Mouse (Mus musculus) brain, embryonic 14.5 days (tissue): ENCODE data around the gene Rab37. TPM values are rescaled to one million over a fixed set of nuclear protein-coding genes. Genes with fewer than 3 reads are reported as not detected.

ENCODE experiments used
- DNase-seq: peaks from one replicate; pipeline ENCODE4 v3.0.0-alpha.2; 2011; ENCODE audit warnings: low read depth
- CTCF ChIP-seq: fragments of 200-500 bp; IDR thresholded peaks from 2 replicates; pipeline ENCODE4 v1.5.1; 2012; ENCODE audit warnings: inconsistent platforms, mild to moderate bottlenecking, moderate library complexity, borderline replicate concordance; ENCODE audit not compliant: insufficient read depth, insufficient read length; ENCODE audit errors: extremely low read depth
- POLR2A ChIP-seq: fragments of 200-500 bp; IDR thresholded peaks from 2 replicates; pipeline ENCODE4 v1.6.1; 2012; ENCODE audit warnings: mild to moderate bottlenecking, inconsistent platforms, borderline replicate concordance; ENCODE audit not compliant: poor library complexity, insufficient read depth, insufficient read length, severe bottlenecking; ENCODE audit errors: extremely low read depth
- polyA plus RNA-seq: library from polyadenylated mRNA; depleted of rRNA; stranded (reverse); fragments of >200 nt; gene quantifications from 2 replicates; pipeline ENCODE4 v1.2.3, GENCODE M21; 2012

The Rab37 gene
- polyA plus RNA-seq, 1 experiment: 0.89 TPM

DNA sequence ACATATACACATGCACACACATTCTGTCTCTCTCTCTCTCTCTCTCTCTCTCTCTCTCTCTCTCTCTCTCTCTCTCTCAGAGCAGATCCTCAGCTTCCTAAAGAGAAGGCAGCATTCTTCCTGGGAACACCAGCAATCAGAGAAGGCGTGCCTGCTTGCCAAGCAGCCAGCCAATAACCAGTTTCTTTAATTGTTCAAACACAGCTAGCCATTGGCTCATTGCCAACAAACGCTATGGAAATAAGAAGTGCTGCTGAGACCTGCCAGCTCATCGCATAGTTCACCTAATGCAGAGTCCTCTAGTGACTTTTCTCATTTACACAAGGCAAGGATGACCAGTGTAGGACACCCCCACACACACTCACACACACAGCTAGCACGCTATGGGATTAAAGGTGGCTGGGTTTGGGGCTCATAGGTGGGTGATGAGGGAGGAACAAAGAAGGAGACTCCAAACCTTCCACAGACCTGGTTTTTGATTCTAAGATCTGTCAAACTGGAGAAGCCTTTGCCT lies 16.2 kb downstream of the Rab37 start:
- DNase-seq: peak; percentile 93
- TF ChIP-seq POLR2A: no peak
- no peak for TF ChIP-seq CTCF

DNA sequence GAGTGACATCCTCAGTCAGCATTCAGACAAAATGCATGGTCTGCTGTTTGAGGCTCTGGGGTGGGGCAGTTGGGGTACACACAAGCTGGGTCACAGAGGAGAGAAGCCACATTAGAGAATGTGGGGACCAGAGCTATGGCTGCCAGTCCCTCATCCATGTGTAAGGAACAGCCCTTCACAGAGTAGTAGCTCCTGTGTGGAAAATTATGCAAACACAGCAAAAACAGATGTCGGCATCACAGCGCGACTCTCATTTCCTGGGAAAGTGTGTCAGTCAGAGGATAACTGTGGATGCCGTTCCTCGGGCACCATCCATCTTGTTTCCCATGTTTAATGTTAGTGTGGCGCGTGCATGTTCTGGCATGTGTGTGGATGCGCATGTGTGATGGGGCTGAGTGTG lies 16.9 kb downstream of the Rab37 start:
- no peak for DNase-seq

DNA sequence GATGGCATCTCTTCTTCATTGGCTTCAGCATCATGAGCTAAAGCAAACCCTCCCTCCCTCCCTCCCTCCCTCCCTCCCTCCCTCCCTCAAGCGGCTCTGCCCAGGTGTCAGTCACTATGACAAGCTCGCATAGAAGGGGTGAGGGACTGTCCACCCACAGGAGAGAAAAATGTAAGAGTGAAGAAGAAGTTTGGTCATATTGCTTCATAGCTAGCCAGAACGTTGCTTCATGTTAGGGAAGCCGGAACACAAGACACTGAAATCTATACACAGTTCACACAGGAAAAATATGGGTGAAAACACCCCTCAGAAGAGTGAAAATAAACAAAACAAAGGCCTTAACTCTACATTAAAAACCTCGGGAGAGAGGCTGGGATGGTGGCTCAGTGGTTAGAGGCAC lies 19.0 kb downstream of the Rab37 start:
- no peak for TF ChIP-seq POLR2A
- no peak for TF ChIP-seq CTCF
- DNase-seq: no peak

More for the DNA sequence above, 16.9 kb downstream of the Rab37 start:
- TF ChIP-seq POLR2A: no peak
- TF ChIP-seq CTCF: no peak

DNA sequence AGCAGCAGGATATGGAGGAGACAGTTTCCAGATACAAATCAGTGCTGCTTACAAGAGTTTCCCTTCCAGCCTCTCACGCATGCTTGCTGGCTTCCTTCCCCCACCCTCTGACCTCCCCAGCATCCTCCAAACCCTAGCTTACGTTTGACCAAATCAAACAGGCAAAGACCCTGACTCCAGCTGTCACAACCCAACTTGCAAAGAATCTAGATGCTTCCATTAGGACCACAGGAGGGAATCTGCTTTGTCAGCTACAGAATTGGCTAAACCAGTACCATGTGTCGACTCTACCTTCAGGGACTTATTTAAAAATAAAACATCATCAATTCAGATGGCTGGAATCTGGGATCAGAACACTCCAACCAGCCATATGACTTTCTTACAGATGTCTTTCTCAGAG lies 21.0 kb downstream of the Rab37 start:
- TF ChIP-seq POLR2A (no peak), CTCF (no peak)

DNA sequence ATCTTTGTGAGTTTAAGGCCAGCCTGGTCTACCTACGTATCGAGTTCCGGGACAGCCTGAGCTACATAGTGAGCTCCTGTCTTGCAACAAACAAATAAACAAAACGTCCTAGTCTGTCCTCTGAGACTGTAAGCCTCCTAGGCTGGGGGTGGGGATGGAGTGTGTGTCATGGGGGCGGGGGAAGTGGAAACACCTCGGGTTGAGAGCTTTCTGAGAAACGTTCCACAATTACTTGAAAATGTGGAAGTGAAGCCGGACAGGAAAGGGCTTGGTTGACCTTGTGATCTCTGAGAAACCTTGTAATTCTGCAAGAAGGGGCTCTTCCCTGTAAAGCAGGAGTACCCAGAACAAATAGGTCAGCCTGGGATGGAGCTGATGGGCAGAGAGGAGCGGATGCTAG lies 28.2 kb downstream of the Rab37 start:
- TF ChIP-seq CTCF (no peak), POLR2A (no peak)
- no peak for DNase-seq

More for the DNA sequence above, 21.0 kb downstream of the Rab37 start:
- DNase-seq: no peak

DNA sequence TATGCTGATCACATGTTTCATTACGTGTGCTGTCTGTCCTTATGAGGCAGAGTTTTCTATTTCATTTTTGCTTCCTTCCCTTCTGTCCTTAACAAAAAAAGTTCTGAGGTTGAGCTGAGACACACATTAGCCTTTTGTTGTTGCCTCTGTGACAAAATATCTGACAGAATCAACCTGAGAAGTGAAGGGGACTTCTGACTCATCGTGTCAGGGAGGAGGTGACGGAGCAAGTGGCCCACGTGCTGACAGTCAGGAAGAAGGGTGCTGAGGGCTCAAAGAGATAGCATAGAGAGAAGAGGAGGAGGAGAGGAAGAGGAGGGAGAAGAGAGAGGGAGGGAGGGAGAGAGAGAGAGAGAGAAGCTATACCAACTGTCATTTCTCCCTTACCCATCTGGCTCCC lies 37.3 kb downstream of the Rab37 start:
- DNase-seq: no peak
- no peak for TF ChIP-seq CTCF
- no peak for TF ChIP-seq POLR2A

DNA sequence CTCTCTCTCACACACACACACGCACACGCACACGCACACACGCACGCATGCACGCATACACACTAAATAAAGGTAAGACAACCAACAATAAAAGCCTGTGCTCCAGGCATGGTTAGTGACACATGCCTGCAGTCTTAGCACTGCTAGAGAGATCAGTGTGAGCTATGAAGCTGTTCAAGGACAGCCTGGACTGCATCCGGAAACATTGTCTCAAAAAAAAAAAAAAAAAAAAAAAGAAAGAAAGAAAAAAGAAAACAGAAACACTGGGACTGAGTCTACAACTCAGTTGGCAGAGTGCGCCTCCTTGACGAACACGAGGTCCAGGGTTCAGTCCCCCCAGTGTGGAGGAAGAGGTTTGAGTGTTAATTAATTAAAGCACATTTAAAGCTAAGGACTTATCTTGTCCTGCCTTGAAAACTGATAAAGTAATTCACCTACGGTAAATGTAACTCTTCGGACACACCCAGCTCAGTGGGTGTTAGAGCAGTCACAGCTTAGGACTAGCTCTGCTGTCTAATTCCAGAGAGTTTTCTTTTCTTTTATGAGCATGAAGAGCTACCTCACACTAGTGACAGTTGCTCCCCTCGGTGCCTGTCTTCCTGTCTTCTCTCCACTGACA lies 38.4 kb downstream of the Rab37 start:
- no peak for DNase-seq
- TF ChIP-seq POLR2A (no peak), CTCF (no peak)

DNA sequence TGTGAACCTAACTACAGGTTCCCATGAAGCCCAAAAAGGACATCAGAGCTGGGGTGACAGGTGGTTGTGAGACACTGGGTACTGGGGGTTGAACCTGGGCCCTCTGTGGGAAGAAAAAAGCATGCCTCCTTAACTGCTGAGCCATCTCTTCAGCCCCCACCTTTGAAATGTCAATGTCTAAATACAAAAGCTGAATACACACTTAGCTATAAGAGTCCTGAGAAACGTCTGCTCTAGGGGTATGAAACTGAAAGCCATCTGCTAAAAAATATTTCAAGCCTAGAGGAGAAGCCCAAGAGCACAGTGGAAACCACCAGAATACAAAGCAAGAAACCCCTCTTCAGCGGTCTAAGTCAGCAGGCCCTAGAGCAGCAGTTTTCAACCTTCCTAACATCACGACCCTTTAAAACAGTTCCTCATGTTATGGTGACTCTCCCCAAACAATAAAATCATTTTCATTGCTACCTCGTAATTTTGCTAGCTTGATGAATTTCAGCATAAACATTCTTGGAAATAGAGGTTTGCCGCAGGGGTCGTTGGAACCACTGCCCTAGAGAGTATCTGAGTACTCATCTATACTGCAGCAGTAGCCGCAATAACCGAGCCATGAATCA lies 40.6 kb downstream of the Rab37 start:
- no peak for DNase-seq
- TF ChIP-seq POLR2A: no peak
- TF ChIP-seq CTCF: no peak

DNA sequence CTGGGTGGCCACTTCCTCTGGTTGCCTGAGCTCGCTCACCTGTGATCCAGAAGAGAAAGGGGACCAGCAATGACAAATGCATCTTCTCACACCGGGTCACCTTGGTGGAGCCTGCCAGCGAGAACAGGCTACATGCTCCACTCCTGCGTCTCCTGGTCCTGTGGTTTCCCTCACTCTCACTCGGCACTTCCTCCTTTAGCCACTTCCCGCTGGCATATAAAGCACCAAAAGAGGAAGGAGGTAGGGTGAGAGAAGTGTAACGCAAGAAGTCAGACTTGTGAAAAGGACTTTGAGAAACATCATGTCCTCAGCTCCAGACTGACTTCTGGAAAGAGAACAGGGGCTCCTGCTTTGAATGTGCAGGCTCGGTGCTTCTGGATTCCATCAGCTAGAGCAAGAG lies 42.6 kb downstream of the Rab37 start, which contains the start of gene Cd300lf:
Gene Cd300lf, minus strand, starts transcription at position 193 of the 400 bp plus-strand sequence.
- DNase-seq: no peak
- TF ChIP-seq CTCF: no peak
- no peak for TF ChIP-seq POLR2A

DNA sequence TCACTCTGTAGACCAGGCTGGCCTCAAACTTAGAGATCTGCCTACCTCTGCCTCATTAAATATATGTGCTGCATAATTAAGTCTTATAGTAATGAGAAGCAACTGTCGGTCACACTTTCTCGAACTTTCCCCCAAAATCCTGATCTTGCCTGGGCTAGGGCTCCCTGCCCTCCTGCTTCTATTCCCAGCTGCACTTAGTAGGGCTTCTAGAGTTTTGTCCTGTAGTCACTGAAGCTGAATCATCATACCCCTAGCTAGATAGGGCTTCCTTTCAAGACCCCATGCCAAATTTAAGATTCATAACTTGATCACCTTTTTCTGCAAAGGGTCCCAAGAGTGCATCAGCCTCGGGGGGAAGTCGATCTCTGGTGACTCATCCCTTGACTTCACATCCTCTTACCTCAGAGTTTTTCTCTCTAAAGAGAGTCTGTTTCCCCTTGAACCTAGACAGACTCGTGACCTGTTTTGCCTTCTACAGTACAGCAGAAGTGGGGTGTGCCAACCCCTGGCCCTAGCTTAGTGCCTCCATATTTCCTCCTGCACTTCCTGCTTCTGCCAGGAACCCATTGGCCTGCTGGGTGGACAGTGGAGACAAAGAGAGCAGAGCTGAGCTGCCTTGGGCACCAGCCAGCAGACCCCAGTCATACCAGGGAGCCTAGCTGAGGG lies 47.5 kb downstream of the Rab37 start:
- no peak for DNase-seq
- no peak for TF ChIP-seq CTCF
- no peak for TF ChIP-seq POLR2A

DNA sequence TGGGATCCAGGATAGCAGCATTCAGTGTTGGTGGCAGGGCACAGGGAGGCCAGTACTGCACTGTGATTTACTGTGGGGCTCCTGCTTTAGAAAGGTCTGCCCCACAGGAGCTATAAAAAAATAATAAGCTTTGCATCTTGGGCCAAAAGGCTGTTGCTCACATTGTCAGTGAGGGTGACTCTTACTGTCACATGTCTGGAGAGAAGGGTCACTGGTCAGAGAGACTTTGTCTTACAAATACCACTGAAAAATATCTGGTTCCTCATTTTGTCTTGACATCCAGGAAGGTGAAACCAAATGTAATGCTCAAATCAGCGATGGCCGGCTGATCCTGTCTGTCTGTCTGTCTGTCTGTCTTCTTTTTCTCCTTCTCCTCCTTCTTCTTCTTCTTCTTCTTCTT lies 50.7 kb downstream of the Rab37 start:
- DNase-seq: no peak
- TF ChIP-seq CTCF: no peak
- TF ChIP-seq POLR2A: no peak

DNA sequence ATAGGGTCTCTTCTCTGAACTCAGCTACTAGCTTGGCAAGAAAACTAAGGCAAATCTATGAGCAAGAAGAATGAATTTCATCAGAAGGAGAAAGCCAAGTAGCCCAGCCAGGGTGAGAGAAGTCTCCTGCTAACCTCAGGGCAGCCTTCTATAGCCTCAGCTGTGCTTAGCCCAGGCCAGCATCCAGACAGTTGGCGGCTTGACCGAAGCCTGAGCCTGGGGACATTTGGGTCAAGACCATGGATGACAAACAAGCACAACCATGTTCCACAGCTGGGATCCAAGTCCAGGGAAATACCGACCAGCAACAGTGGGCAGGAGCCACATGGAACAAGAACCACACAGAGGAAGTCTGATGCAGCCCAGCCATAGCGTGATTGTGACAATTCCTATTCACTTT lies 56.6 kb downstream of the Rab37 start:
- no peak for DNase-seq
- no peak for TF ChIP-seq CTCF
- TF ChIP-seq POLR2A: no peak

DNA sequence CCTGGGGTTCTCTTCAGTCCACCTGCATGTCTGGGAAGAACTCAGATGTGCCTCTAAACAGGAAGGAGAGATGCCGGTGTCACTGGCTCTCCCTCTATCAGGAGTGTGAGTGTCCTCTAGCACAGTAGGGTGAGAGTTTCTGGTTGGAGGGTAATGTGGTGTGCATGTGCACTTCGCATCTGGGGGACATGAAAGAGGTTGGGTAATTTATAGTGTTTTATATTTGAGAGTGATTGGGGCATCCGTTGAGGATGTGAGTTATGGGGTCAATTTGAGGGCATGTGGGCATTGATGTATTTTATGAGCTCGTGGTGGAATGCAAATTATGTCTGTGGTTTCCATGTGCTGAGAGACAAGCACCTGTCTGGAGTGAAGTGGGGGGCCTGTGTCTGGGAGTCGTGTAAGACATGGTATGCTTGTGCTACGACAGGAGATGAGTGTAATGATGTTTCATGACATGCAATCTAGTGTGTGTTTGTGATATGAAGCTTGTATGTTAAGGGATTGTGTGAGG lies 59.6 kb downstream of the Rab37 start:
- TF ChIP-seq CTCF: no peak
- DNase-seq: no peak
